Mouse (Mus musculus): ENCODE measurements around the gene Psmc2.

The Psmc2 gene

DNA sequence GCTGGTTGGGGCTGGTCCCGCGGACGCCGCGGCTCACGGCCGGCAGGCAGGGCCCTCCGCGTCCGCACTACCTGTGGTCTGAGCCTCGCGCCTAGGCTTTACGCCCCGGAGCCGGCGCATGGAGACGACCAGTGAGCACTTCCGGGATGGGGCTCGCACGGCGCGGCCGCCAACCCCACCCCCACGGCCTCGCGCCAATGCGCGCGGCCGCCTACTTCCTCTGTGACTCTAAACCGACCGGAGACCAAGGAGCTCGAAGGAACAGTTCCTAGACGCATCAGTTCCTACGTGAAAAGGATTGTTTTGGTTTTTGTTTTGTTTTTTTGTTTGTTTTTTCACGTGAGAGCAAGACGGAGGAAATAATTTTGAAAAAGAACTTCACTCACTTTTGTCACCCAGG is at the start of gene Psmc2, which contains the start of gene Dnajc2:
Gene Psmc2, plus strand, starts transcription at position 231 of the 400 bp plus-strand sequence.
Gene Dnajc2, minus strand, starts transcription at position 199 of the 400 bp plus-strand sequence.
- in situ Hi-C loops (cut with MboI; ENCODE audit: low pct_unique_long_range_greater_than_20kb in 1 of 2, low sequenced_read_pairs in 2 of 2, unreplicated experiment in 1 of 2), result no loop called here

DNA sequence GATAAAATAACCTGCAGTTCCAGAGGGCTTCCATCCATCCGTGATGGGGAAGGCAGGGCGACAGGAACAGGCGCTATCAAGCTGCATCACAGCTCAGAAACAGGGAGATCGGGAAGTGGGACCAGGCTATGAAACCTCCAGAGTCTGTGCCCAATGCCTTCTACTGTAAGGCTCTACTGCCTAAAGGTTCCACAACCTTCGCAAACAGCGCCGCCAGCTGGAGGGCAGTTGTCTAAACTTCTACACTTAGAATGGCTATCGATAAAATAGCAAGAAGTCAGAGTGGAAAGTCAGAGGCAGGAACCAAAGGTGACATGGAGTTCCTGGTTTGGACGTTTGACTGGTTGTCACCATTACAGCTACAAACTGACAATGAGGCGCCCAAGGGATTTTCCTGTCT is 49.5 kb upstream of the Psmc2 start:
- in situ Hi-C loops (cut with MboI; ENCODE audit: low pct_unique_long_range_greater_than_20kb in 1 of 2, low sequenced_read_pairs in 2 of 2, unreplicated experiment in 1 of 2), result no loop called here

DNA sequence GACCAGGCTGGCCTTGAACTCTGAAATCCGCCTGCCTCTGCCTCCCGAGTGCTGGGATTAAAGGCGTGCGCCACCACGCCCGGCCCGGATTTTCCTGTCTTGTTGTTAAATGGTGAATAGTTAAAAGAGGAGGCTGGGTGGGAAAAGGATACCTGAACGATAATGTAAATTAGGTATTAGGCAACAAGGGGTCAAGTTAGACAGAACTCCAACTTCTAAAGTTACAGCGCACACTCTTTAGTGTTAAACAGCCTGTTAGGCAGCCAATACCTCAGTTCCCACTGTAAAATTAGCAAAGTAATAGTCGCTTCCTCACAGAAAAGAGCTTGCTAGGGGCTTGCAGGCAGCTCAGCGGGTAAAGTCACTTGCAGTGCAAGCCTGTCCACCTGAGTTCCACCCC is 49.0 kb upstream of the Psmc2 start:
- in situ Hi-C loops (cut with MboI; ENCODE audit: low pct_unique_long_range_greater_than_20kb in 1 of 2, low sequenced_read_pairs in 2 of 2, unreplicated experiment in 1 of 2), result no loop called here

DNA sequence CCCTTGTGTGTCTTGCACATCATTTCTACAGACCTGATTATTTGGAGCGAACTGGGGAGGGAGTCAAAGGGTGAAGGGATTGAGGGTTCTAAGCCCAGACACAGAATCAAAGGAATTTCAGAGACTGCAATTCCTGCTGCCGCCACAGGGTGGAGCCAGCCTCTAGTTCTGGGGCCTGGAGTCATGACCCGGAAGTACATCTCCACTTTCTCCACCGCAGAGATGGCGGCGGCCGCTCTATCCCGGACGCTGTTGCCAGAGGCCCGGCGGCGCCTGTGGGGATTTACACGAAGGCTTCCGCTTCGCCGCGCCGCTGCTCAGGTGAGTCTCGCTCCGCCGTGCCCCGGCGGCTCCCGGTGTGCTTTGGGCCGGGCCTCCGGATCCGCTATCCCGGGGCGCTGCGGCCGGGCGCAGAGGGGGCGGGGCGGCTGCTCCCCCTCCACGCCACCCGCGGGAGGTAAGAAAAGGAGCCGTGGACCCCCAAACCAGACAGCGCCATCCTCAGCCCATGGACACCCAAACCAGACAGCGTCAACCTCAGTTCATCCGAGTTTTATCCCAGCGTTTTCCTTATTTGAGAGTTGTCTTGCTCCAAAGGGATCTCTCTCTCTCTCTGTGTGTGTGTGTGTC is 48.0 kb upstream of the Psmc2 start, which contains the start of gene Pmpcb:
Gene Pmpcb, plus strand, starts transcription at position 186 of the 630 bp plus-strand sequence.
- in situ Hi-C loops (cut with MboI; ENCODE audit: low pct_unique_long_range_greater_than_20kb in 1 of 2, low sequenced_read_pairs in 2 of 2, unreplicated experiment in 1 of 2), result no loop called here

DNA sequence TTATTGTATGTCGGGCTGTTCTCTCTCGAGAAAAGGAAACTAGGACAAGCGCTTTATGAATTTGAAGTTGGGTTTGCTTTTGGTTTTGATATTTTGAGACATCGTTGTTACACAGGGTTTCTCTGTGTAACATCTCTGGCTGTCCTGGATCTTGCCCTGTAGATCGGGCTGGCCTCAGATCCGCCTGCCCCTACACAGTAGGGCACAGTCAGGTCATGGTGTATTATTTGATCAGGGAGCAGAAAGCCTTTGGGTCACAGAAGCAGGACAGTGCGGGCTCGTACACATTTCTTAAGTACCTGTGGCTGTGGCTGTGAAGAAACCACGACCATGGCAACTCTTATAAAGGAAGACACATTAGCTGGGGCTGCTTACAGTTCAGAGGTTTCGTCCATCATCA is 47.5 kb upstream of the Psmc2 start:
- in situ Hi-C loops (cut with MboI; ENCODE audit: low pct_unique_long_range_greater_than_20kb in 1 of 2, low sequenced_read_pairs in 2 of 2, unreplicated experiment in 1 of 2), result no loop called here

DNA sequence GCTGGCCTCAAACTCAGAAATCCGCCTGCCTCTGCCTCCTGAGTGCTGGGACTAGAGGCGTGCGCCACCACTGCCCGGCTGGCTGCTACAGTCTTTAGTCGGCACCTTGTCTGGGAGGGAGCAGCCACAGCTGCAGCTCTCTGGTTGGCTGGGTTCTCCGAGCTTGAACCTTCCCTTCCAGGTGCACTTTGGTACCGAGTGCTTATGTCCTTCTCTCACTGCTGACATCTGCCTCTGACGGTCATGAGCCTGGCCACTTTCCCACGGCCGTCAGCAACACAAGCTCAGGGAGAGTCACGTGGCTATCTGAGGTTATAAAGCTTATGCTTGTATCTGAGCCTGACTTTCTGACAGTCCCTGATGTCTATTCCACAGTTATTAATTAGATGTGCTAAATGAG is 46.0 kb upstream of the Psmc2 start:
- in situ Hi-C loops (cut with MboI; ENCODE audit: low pct_unique_long_range_greater_than_20kb in 1 of 2, low sequenced_read_pairs in 2 of 2, unreplicated experiment in 1 of 2), result no loop called here

DNA sequence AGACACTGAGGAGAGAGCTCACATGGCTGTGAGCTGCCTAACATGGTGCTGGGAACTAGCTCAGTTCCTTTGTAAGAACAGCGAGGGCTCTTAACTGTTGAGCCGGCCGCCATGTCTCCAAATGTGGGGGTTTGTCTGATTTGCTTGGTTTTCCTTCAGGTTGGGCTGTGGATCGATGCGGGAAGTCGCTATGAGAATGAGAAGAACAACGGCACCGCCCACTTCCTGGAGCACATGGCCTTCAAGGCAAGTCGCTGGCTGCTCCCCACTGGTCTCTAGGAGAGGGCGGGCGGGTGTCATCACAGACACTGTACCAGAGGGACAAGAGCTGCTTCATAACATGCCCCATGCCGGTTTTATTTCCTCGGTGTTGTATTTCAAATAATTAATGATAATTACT is 45.2 kb upstream of the Psmc2 start:
- in situ Hi-C loops (cut with MboI; ENCODE audit: low pct_unique_long_range_greater_than_20kb in 1 of 2, low sequenced_read_pairs in 2 of 2, unreplicated experiment in 1 of 2), result no loop called here

DNA sequence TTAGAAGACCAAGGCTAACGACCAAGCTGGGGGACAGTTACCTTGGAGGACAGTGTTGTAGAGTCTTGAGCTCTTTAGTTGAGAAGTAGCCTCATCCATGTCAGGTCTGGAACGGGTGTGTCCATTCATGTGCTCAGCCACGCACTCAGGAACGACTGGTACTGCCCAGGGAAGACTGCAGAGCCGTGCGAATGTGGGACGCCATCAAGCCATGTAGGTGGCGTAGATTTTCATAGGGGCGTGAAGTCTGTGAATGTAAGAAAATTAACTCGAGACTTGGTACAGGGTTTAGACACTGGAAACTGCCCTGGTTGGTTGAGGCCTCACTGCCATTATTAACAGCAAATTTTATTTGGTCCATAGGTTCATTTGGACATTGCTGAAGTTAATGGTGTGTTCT is 41.5 kb upstream of the Psmc2 start:
- in situ Hi-C loops (cut with MboI; ENCODE audit: low pct_unique_long_range_greater_than_20kb in 1 of 2, low sequenced_read_pairs in 2 of 2, unreplicated experiment in 1 of 2), result no loop called here

DNA sequence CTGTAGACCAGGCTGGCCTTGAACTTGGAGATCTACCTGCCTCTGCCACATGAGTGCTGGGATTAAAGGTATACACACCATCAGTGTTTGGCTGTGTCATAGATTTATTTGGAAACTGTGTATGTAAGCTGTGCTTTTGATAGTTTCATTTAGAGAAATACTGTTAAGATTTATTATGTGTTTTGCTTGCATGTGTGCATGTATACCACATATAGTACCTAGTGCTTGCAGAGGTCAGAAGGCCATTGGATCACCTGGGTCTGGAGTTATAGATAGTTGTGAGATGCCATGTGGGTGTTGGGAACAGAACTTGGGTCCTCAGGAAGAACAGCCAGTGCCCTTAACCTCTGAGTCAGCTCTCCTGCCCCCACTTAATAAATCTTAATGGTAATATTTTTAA is 40.4 kb upstream of the Psmc2 start:
- in situ Hi-C loops (cut with MboI; ENCODE audit: low pct_unique_long_range_greater_than_20kb in 1 of 2, low sequenced_read_pairs in 2 of 2, unreplicated experiment in 1 of 2), result loop anchor here in 1 of 2 experiments (5.0 kb wide), 1 partner anchor 38 kb away; no protein-coding TSS in a partner anchor

DNA sequence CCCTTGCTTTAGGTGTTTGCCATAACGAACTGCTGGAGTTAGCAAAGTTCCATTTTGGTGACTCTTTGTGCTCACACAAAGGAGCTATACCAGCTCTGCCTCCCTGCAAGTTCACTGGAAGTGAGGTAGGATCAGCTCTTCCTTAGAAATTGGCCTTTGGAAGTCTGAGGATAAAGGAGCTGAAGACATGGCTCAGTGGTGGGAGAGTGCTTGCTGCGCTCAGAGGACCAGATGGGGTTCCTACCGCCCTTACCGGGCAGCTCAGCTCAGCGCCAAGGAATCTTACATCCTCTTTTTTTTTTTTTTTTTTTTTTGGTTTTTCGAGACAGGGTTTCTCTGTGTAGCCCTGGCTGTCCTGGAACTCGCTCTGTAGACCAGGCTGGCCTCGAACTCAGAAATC is 39.1 kb upstream of the Psmc2 start:
- in situ Hi-C loops (cut with MboI; ENCODE audit: low pct_unique_long_range_greater_than_20kb in 1 of 2, low sequenced_read_pairs in 2 of 2, unreplicated experiment in 1 of 2), result loop anchor here in 1 of 2 experiments (5.0 kb wide), 1 partner anchor 36 kb away; no protein-coding TSS in a partner anchor

DNA sequence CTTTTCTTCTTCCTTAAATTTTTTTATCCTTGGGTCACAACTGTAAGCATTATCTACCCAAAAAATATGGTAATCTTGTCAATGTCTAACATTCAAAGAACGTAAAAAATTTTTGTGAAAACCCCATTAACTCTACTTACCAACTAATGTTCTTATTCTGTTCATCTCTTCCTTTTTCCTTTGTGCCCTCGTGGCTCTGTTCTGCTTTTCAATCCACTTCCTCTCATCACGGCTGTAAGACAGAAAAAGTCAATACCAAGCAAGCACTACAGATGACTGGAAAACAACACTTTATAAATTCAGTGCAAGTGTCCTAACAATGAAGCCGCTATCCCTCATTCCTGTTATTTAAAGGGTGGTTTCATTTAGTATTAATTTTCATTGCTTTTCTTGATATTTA is 16.6 kb upstream of the Psmc2 start:
- in situ Hi-C loops (cut with MboI; ENCODE audit: low pct_unique_long_range_greater_than_20kb in 1 of 2, low sequenced_read_pairs in 2 of 2, unreplicated experiment in 1 of 2), result no loop called here

DNA sequence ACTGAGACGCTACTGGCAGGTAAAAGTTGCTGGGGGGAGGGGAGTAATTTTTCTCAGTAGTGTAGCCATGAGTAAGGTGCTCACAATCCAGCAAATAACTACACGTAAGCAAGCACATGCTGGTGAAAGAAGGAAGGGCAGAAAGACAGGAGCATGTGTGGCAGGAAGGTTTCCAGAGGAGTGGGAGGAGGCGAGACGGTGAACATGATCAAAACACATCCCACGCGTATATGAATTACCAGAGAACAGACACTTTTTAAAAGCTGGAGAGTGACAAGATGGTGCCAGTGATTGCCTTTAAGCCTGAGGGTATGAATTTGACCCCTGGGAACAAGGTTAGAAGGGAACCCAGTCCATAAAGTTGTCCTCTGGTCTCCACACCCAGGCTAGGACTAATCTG is 15.2 kb upstream of the Psmc2 start:
- in situ Hi-C loops (cut with MboI; ENCODE audit: low pct_unique_long_range_greater_than_20kb in 1 of 2, low sequenced_read_pairs in 2 of 2, unreplicated experiment in 1 of 2), result no loop called here

DNA sequence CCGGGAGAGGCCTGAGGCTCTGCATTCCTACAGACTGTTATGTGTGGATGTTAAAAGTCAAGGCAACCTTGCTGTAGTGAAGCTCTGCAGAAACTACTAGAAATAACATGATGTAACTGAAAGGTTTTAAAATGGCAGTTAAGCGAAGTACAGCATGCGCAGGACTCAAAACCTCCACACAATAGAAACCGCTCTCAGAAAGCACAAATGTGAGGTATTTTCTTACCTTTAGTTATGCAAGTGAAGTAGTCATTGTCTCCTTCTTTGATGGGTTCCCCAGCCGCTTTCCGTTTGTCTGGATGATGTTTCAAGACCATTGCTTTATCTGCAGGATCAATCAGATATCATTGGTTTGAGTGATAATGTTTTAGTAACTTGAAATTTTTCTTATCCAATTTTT is 8.6 kb upstream of the Psmc2 start:
- in situ Hi-C loops (cut with MboI; ENCODE audit: low pct_unique_long_range_greater_than_20kb in 1 of 2, low sequenced_read_pairs in 2 of 2, unreplicated experiment in 1 of 2), result no loop called here

DNA sequence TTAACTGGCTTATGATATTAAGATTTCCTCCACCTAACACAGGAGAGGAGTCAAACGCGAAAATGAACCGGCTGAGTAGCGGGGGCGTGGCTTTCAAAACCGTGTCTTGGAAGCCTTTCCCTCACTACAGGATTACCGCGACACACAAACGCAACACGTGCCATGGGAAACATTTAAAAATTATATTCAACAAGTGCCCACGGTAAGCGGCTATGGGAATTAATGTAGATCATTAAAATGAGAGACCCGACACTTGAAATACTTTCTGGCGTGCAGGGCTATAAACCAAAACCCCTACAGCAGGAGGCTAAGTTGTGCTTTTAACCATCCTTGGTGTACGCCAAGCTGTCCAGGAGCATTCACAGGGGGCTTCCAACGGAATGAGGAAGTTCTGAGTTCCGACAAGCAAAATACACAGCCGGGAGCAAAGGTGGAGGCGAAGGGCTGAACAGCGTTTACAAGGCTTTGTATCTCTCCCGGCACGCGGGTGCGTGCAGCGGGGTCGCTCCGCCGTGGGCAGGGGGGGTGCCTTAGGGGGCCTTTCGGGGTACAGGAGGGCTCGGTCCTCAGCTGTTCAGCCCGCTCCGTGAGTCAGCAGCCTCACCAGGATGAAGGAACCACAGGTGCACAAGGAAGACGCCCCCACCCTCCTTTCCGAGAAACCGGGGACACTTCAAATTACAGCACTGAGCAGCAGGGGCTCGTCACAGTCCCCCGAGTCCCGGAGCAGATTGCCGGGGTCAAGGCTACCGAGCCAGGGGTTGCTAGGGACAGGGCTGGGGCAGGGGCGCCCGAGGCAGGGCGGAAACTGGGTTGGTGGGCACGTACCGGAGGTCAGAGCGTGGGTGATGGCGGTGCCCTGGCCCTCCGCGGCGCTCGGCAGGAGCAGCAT is 676 bp upstream of the Psmc2 start:
- in situ Hi-C loops (cut with MboI; ENCODE audit: low pct_unique_long_range_greater_than_20kb in 1 of 2, low sequenced_read_pairs in 2 of 2, unreplicated experiment in 1 of 2), result loop anchor here in 1 of 2 experiments (5.0 kb wide), 1 partner anchor 37 kb away; no protein-coding TSS in a partner anchor

DNA sequence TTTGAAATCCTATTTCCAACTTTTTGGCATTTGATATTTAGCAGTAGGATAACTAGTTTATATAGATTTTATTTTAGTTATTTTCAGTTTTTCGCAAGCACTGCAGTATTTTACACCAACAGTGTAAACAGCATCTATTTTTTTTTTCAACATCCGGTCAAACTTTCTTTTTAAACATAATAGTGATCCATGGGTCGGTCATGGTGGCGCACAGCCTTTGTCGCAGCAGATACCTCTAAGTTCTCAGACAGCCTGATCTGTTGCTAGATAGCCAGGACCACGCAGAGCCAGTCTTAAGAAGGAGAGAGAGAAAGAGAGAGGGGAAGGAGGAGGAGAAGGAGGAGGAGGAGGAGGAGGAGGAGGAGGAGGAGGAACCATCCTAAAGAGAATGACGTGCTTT is 693 bp downstream of the Psmc2 start:
- in situ Hi-C loops (cut with MboI; ENCODE audit: low pct_unique_long_range_greater_than_20kb in 1 of 2, low sequenced_read_pairs in 2 of 2, unreplicated experiment in 1 of 2), result no loop called here

DNA sequence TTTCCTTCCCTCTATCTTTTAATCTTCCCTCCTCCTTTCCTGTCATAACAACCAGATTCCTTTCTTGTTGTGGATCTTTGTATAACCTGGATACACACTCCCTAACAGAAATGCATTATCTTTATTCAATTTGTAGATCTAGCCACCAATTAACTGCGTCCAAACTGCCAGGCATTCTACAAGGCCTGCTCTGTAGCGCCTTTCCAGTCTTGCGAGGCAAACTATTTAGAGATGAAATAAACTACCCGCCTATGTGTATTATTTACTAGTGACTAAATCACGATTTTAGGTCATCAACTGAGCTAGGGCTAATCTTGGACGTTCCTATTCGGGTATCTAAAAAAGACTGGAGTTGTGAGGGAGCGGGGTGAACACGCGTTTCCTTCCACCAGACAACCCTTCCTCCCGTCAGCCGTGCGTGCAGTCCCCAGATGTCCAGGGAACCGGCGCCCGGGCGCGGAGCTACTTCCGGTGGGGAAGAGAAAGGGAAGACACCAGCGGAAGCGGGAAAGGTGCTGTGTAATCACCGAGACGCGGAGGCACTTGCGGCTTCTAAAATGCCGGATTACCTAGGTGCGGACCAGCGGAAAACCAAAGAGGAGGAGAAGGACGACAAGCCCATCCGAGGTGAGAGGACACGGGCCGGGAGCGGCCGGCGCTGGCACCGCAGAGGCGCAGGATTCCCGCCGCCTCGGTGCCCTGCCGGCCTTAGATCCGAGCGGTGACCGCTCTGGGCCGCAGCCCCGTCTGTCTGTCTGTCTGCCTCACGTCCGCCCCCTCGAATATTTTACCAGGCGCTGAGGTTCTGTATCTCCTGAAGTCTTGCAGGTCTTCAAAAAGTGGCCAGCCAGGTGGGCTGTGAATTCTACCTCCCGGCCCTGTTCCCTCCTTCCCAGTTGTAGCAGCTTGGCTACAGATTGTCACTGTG is 1.4 kb downstream of the Psmc2 start:
- in situ Hi-C loops (cut with MboI; ENCODE audit: low pct_unique_long_range_greater_than_20kb in 1 of 2, low sequenced_read_pairs in 2 of 2, unreplicated experiment in 1 of 2), result no loop called here

DNA sequence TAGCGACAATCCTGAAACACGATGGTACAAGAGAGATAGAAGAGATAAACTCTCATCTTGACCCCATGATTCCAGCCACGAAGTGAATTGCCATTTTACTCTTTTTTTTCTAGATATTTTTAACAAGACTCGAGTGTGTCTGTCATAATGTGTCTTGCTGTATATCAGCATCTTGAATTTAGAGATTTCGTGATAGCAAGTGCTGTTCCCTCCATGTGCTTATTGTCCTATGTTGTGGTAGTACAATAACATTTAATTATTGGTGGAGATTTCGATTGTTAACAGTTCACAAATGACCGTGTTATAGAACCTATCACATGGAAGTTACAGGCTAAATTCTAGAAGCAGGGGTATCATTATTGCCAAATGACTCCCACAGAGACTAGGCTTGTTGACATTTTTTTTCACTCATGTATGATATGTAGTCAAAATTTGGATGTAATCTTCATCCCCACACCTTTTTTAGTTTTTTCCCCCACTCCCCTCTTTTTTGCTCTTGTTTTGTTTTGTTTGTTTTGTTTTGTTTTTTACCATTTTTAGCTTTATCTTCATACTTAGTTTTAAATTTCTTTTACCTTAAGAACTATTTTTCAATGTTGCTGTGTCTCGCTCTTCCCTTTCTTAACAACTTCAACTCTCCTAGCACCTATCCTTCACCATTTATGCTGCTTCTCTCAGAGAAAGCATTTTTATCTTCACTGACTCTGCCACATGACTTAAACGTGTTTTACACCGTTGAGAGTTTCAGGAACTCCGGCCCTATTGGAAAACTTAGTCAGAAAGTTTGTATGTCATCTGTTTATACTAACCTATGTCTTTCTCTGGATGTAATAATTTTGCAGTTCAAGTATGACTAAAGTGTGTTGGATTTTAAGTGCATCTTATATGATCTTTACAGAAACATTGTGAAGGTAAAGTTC is 2.4 kb downstream of the Psmc2 start:
- in situ Hi-C loops (cut with MboI; ENCODE audit: low pct_unique_long_range_greater_than_20kb in 1 of 2, low sequenced_read_pairs in 2 of 2, unreplicated experiment in 1 of 2), result no loop called here

DNA sequence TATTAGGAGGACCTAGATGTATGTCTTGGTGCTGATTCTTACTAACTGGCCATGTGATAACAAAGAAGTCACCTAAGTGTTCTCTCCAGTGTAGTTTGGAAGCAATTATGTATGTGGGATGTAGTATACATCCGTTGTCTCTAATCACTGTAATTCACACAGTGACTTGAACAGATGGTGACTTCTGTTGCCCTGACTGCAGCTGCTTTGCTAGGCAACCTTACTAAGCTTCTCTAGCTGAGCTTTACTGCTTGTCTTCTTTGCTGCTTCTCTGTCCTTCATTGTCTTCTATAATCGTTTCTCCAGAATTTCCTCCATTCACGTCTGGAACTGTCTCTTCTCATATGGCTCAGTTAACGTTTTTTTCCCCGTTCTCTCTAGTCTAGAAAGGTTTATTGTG is 4.0 kb downstream of the Psmc2 start:
- in situ Hi-C loops (cut with MboI; ENCODE audit: low pct_unique_long_range_greater_than_20kb in 1 of 2, low sequenced_read_pairs in 2 of 2, unreplicated experiment in 1 of 2), result no loop called here

All from mouse embryonic stem cell (cell line).